Mouse (Mus musculus) E14TG2a.4 (cell line): ENCODE measurements around the gene Gbe1.

Experiments
- H3K27me3 ChIP-seq: 2 replicates; pipeline ENCODE4 v1.6.1; 2014; ENCODE audit warnings: low read length, control low read depth; ENCODE audit not compliant: insufficient read depth
- H3K36me3 ChIP-seq: 2 replicates; pipeline ENCODE4 v1.6.1; 2014; ENCODE audit warnings: low read length, control low read depth; ENCODE audit not compliant: insufficient read depth
- H3K4me1 ChIP-seq: replicated peaks from 2 replicates; pipeline ENCODE4 v1.6.1; 2014; ENCODE audit warnings: low read depth, low read length, control low read depth
- H3K4me3 ChIP-seq: replicated peaks from 2 replicates; pipeline ENCODE4 v1.5.1; 2014; ENCODE audit warnings: mild to moderate bottlenecking, low read length
- H3K9me3 ChIP-seq: 2 replicates; pipeline ENCODE4 v1.6.1; 2014; ENCODE audit warnings: low read length, control low read depth
- CTCF ChIP-seq: conservative IDR thresholded peaks from 2 replicates; pipeline ENCODE4 v1.5.1; 2014; ENCODE audit warnings: low read length
- NANOG ChIP-seq: IDR thresholded peaks from 2 replicates; pipeline ENCODE4 v1.6.1; 2014; ENCODE audit warnings: borderline replicate concordance, low read length, mixed read lengths
- POU5F1 ChIP-seq: IDR thresholded peaks from 2 replicates; pipeline ENCODE4 v1.6.1; 2014; ENCODE audit warnings: low read length, borderline replicate concordance

Gbe1 gene

DNA sequence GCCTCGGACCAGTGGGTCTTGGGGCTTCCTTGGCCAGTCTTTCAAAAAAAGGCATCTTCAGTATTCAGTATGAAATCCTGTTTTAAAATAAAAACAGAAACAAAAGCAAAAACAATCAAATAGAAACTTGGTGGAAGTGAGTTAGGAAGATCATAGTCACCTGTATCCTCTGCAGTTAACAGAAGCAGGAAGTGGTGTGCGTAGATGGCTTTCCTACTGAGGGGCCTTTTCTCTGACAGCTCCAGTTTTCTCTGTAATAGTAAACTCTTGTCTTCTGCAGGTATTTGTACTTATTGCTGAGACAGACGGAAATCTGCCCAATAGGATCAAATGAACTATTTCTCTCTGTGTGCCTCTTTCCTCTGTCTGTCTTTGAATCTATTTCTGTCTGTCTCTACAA is 81.5 kb downstream of the Gbe1 start:
- Histone ChIP-seq H3K27me3 (no peaks in the 10 kb centered on the region), H3K36me3 (no peaks in the 10 kb centered on the region), H3K4me3 (no peak overlapping the region), H3K9me3 (no peaks in the 10 kb centered on the region), H3K4me1 (no peaks in the 10 kb centered on the region)
- TF ChIP-seq CTCF (no peak), POU5F1 (no peak), NANOG (no peak)

DNA sequence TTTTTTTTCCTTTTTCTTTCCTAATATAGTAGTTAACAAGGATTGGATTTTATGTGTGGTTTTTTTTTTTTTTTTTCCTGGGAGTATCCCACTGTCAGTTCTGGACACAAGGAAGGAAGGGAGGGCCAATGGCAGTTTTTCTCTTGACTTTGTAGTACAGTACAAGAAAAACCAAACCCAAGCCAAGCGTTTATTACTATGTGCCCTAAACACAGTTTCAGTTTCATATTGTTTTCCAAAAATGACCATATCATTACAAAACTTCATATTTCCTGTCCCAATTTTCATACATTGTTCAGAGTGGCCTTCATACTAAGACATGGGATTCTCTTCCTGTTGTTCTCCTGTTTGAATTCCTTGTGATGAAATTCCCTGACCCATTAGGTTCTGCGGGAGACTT is 94.0 kb downstream of the Gbe1 start:
- no peaks in the 10 kb centered on the region for H3K36me3 ChIP-seq
- H3K9me3 ChIP-seq = no peaks in the 10 kb centered on the region
- H3K4me1 ChIP-seq = no peaks in the 10 kb centered on the region
- H3K27me3 ChIP-seq = no peaks in the 10 kb centered on the region
- TF ChIP-seq NANOG (no peak), CTCF (no peak), POU5F1 (no peak)
- H3K4me3 ChIP-seq = no peak overlapping the region

DNA sequence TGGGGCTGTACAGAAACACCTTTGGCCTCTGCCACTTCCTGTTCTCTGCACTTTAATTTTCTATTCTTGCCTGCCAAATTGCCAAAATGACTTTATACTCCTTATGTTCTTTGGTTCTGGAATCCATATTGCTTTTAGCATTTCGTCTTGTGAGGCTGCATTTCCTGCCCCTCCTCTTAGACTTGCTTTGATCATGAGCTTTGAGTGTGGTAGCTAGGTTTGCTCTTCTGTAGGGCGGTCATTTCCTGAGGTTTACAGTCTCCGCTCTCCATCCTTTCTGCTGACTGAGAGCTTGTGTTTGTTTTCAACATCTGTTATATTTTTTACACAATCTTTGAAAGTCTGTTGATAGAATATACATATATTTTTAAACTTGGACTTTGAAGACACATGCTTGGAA is 107.3 kb downstream of the Gbe1 start:
- Histone ChIP-seq H3K4me3 (no peak overlapping the region), H3K36me3 (no peaks in the 10 kb centered on the region), H3K27me3 (no peaks in the 10 kb centered on the region), H3K9me3 (no peaks in the 10 kb centered on the region), H3K4me1 (no peaks in the 10 kb centered on the region)
- TF ChIP-seq NANOG (no peak), POU5F1 (no peak), CTCF (no peak)

DNA sequence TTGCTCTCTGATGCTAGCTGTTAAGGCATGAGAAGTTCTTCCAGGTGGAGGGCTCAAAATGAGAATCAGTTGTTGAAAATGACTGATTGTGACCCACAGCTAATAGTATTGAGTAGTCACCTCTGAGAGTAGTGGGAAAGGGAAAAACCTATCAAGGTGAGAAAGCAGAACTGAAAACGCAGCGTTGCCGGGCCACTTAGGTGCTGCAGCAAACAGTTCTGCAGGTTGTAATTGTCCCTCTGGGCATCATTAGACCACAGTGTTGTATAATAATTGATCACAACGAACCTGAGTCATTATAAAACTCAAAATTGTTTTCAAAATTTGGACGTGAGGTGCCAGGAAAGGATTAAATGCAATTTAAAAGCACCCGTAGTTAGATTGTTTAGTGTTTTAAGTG is 135.8 kb downstream of the Gbe1 start:
- no peak for TF ChIP-seq NANOG
- no peak for TF ChIP-seq POU5F1
- TF ChIP-seq CTCF = no peak
- H3K36me3 ChIP-seq = no peaks in the 10 kb centered on the region
- no peaks in the 10 kb centered on the region for H3K4me1 ChIP-seq
- no peak overlapping the region for H3K4me3 ChIP-seq
- H3K27me3 ChIP-seq = no peaks in the 10 kb centered on the region
- H3K9me3 ChIP-seq = no peaks in the 10 kb centered on the region

DNA sequence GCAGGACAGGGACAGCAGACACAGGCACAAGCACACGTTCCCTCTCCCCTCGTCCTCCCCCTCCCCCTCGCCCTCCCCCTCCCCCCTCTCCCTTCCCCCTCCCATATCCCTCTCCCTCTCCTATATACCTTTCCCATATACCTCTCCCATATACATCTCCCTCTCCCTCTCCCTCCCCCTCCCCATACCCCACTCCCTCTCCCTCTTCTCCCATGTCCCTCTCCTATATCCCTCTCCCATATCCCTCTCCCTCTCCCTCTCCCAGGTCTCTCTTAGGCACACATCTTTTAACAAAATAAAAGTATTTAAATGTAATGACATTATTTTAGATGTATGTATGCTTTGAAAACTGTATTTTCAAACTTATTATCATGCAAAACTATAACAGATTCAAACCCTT is 161.8 kb downstream of the Gbe1 start:
- no peaks in the 10 kb centered on the region for H3K36me3 ChIP-seq
- TF ChIP-seq NANOG (no peak), CTCF (no peak), POU5F1 (no peak)
- no peaks in the 10 kb centered on the region for H3K4me1 ChIP-seq
- no peaks in the 10 kb centered on the region for H3K27me3 ChIP-seq
- H3K4me3 ChIP-seq = no peak overlapping the region
- no peaks in the 10 kb centered on the region for H3K9me3 ChIP-seq

DNA sequence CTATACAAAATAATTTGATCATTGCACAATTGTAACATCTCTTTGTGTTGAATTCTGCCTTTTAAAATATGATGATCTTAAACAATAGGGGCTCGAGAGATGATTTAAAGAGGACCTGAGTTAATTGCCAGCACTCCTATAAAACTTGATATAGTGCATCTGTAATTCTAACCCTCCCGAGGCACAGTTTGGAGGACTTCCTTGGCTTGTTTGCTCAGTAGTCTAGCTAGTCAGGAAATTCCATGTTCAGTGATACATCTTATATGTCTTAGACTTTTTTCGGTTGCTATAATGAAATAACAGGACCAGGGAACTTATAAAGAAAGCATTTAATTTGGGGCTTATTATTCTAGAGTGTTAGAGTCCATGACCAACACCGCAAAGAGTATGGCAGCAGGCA is 162.4 kb downstream of the Gbe1 start:
- TF ChIP-seq CTCF = no peak
- TF ChIP-seq POU5F1 = no peak
- no peak for TF ChIP-seq NANOG
- Histone ChIP-seq H3K9me3 (no peaks in the 10 kb centered on the region), H3K27me3 (no peaks in the 10 kb centered on the region), H3K36me3 (no peaks in the 10 kb centered on the region), H3K4me1 (no peaks in the 10 kb centered on the region), H3K4me3 (no peak overlapping the region)

DNA sequence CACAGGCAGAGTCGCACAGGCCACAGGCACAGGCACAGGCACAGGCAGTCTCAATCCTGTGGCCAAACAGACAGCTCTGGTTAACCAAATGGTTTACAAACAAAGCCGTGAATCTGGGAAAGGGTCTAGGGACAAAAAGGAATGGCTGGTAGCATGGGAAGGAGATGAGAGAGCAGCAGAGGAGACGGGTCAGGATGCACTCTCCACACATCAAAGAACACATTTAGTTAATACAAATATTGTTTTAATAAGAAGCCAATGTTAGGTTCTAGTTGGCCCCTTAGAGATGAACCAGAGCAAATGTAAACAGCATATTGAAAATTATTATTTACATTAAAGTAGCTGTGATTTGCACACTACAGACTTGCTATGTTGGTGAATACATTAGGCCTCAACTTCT is 166.7 kb downstream of the Gbe1 start:
- Histone ChIP-seq H3K4me1 (no peaks in the 10 kb centered on the region), H3K4me3 (no peak overlapping the region), H3K36me3 (no peaks in the 10 kb centered on the region), H3K27me3 (no peaks in the 10 kb centered on the region), H3K9me3 (no peaks in the 10 kb centered on the region)
- TF ChIP-seq CTCF (no peak), NANOG (no peak), POU5F1 (no peak)

DNA sequence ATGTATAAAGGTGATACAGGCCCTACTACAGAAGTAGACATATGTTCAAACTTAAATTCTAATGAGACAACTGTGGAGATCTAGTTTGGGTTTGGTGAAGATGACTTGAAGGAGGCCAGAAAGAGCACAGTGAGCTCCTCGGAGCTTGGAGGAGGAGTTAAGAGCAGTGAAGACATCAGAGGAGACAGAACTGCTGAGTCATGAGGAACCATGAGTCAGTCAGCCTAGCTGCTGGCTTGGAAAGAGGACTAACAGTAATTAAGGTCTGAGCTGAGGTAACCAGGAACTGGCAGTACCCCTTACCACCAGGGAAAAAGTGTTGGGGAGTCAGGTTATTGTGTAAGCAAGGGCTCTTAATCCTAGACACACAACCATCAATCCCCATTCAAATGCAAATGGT is 192.7 kb downstream of the Gbe1 start:
- TF ChIP-seq POU5F1 = no peak
- TF ChIP-seq NANOG = peak; percentile 30; the same call in 1 of the 2 replicates
- H3K4me3 ChIP-seq = no peak overlapping the region
- no peaks in the 10 kb centered on the region for H3K9me3 ChIP-seq
- H3K36me3 ChIP-seq = no peaks in the 10 kb centered on the region
- no peaks in the 10 kb centered on the region for H3K4me1 ChIP-seq
- H3K27me3 ChIP-seq = no peaks in the 10 kb centered on the region

DNA sequence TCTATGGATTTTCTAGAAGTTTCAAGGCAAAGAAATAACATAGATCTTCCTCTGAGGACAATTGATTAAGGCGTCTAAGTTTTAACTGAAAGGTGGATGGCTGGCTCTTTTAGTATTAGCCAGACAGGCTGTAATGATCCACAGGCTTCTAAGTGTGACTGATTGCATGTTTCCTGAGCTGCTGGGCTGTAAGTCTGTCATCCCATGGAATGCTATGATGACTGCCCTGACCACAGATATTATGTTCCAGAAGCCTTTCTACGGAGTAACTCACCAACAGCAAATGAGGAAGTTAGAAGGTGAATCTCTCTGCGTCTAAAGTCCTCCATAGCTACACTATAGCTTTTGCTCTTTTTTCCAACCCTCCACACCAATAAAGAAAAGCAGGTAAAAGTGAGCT is 197.2 kb downstream of the Gbe1 start:
- Histone ChIP-seq H3K27me3 (no peaks in the 10 kb centered on the region), H3K36me3 (no peaks in the 10 kb centered on the region), H3K4me3 (no peak overlapping the region), H3K4me1 (no peaks in the 10 kb centered on the region), H3K9me3 (no peaks in the 10 kb centered on the region)
- TF ChIP-seq POU5F1 = no peak
- no peak for TF ChIP-seq NANOG
- no peak for TF ChIP-seq CTCF

DNA sequence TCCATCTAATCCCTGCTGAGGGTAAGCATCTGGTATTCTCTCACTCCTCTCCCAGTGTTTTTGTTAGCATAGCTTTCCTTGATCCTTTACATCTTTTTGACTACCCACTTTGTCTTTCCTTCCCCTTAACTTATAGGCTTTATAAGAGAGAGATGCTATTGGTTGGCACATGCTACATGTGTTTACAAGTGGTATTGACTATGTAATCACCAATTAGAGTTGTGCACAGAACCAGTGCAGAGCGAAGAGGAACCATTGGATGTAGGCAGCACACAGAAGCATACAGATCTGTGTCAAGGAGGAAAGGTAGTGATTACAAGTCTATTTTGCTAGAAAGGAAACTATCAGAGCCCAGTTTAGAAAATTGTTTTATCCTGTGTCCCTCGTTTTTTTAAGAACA is 209.1 kb downstream of the Gbe1 start:
- Histone ChIP-seq H3K4me3 (no peak overlapping the region), H3K27me3 (no peaks in the 10 kb centered on the region), H3K4me1 (no peaks in the 10 kb centered on the region), H3K36me3 (no peaks in the 10 kb centered on the region), H3K9me3 (no peaks in the 10 kb centered on the region)
- TF ChIP-seq NANOG = no peak
- no peak for TF ChIP-seq CTCF
- no peak for TF ChIP-seq POU5F1
